ENCODE assay signal across 8 mouse cellular contexts in the genomic region with DNA sequence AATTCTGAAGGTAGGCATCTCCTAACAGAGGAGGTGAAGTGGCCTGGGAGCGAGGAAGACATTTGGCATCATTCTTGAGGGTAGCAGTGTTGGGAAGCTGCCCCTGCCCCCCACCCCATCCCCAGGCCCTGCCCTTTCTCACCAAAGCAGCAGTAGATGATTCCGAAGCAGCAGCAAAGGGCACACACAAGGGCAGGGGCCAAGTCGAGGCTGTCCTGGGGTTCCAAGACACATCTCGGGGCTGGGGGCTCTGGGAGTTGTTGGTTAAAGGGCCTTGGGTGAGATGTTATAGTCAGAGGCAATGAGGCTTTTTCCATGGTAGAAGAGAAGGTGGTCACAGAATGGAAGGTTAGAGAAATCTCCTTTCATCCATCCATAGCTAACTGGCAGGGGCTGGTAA. TPM values are rescaled to one million over a fixed set of nuclear protein-coding genes. Genes with fewer than 3 reads are reported as not detected.
DNase-seq lines count a peak whose midpoint lies in the region; ATAC-seq lines count a peak whose summit lies in the region.

No protein-coding gene starts in this region.

- no peak overlapping the region for H3K9ac ChIP-seq in liver, embryonic 11.5 days (ENCODE audit: low read depth, low read length)
- H3K9ac ChIP-seq in forebrain, embryonic 13.5 days = peak overlapping the region; percentile 88
- H3K9ac ChIP-seq in limb, embryonic 11.5 days (ENCODE audit: low read length) = peak overlapping the region; percentile 86; the same call in 1 of the 2 replicates
- H3K9ac ChIP-seq in neural tube, embryonic 14.5 days (replicated peaks; ENCODE audit: low read depth, low read length) = peak overlapping the region; percentile 82; the same call in 1 of the 2 replicates

- peaks cover 5% of the 10 kb centered on the region; the same call in 1 of the 2 replicates for H3K36me3 ChIP-seq in liver, embryonic 11.5 days (ENCODE audit: control insufficient read depth, insufficient read depth, low read length)
- peaks cover 51% of the 10 kb centered on the region for H3K36me3 ChIP-seq in forebrain, embryonic 13.5 days (ENCODE audit: poor library complexity, severe bottlenecking)
- H3K36me3 ChIP-seq in limb, embryonic 11.5 days (ENCODE audit: control insufficient read depth, insufficient read depth, low read length) = peaks cover 6% of the 10 kb centered on the region; the same call in 1 of the 2 replicates
- H3K36me3 ChIP-seq in neural tube, embryonic 14.5 days (ENCODE audit: control insufficient read depth, insufficient read depth, low read length) = peaks cover 9% of the 10 kb centered on the region; the same call in 1 of the 2 replicates

- no peak for DNase-seq in liver, embryonic 11.5 days (ENCODE audit: low spot score)
- no peak for DNase-seq in liver
- no peak for DNase-seq in limb, embryonic 11.5 days (ENCODE audit: low spot score)
- DNase-seq in adrenal gland, postnatal 4 days (ENCODE audit: low spot score in 2 of 2) = no peak
- no peak for DNase-seq in T-cell, adult 2 months (ENCODE audit: low spot score)
- DNase-seq in lung, postnatal 14 days = no peak

- H3K4me2 ChIP-seq in liver, embryonic 11.5 days = peak overlapping the region; percentile 65
- peak overlapping the region; percentile 78 for H3K4me2 ChIP-seq in forebrain, embryonic 13.5 days
- H3K4me2 ChIP-seq in limb, embryonic 11.5 days (ENCODE audit: low read depth, severe bottlenecking) = peak overlapping the region; percentile 69; the same call in 1 of the 2 replicates
- peak overlapping the region; percentile 57 for H3K4me2 ChIP-seq in neural tube, embryonic 14.5 days (ENCODE audit: low read depth, low read length)

- H3K27ac ChIP-seq in liver, embryonic 11.5 days (ENCODE audit: low read depth, low read length) = no peak overlapping the region
- H3K27ac ChIP-seq in forebrain, embryonic 13.5 days = no peak overlapping the region
- no peak overlapping the region for H3K27ac ChIP-seq in limb, embryonic 11.5 days (replicated peaks; ENCODE audit: low read depth, low read length)
- no peak overlapping the region for H3K27ac ChIP-seq in neural tube, embryonic 14.5 days (ENCODE audit: low read depth, low read length)

- H3K9me3 ChIP-seq in liver, embryonic 11.5 days (ENCODE audit: control insufficient read depth, low read length) = no peaks in the 10 kb centered on the region
- H3K9me3 ChIP-seq in forebrain, embryonic 13.5 days (replicated peaks) = no peaks in the 10 kb centered on the region
- no peaks in the 10 kb centered on the region for H3K9me3 ChIP-seq in limb, embryonic 11.5 days (ENCODE audit: control insufficient read depth, low read length)
- H3K9me3 ChIP-seq in neural tube, embryonic 14.5 days (ENCODE audit: control insufficient read depth, low read length) = no peaks in the 10 kb centered on the region

- no peak for ATAC-seq in liver, embryonic 11.5 days (replicated peaks; ENCODE audit: low FRiP score)
- ATAC-seq in forebrain, embryonic 13.5 days = no peak
- no peak for ATAC-seq in limb, embryonic 11.5 days (ENCODE audit: insufficient number of reproducible peaks, low FRiP score, low TSS enrichment, low read depth)
- ATAC-seq in neural tube, embryonic 14.5 days (ENCODE audit: low read depth) = no peak

- H3K27me3 ChIP-seq in liver, embryonic 11.5 days (replicated peaks; ENCODE audit: control insufficient read depth, insufficient read depth, low read length) = no peaks in the 10 kb centered on the region
- no peaks in the 10 kb centered on the region for H3K27me3 ChIP-seq in forebrain, embryonic 13.5 days
- H3K27me3 ChIP-seq in limb, embryonic 11.5 days (ENCODE audit: control insufficient read depth, insufficient read depth, low read length) = no peaks in the 10 kb centered on the region
- H3K27me3 ChIP-seq in neural tube, embryonic 14.5 days (ENCODE audit: control insufficient read depth, insufficient read depth, low read length) = no peaks in the 10 kb centered on the region; the same call in 1 of the 2 replicates

- WGBS in liver, embryonic 11.5 days = 60% methylated on average over 4 of the region's 4 CpGs
- 69% methylated on average over 4 of the region's 4 CpGs for WGBS in forebrain, embryonic 13.5 days
- 67% methylated on average over 4 of the region's 4 CpGs for WGBS in limb, embryonic 11.5 days
- WGBS in neural tube, embryonic 14.5 days = 71% methylated on average over 4 of the region's 4 CpGs

- H3K4me1 ChIP-seq in liver, embryonic 11.5 days (replicated peaks; ENCODE audit: control insufficient read depth, insufficient read depth, low read length) = peaks cover 26% of the 10 kb centered on the region
- peaks cover 39% of the 10 kb centered on the region for H3K4me1 ChIP-seq in forebrain, embryonic 13.5 days
- peaks cover 20% of the 10 kb centered on the region for H3K4me1 ChIP-seq in limb, embryonic 11.5 days (ENCODE audit: control insufficient read depth, insufficient read depth, low read length)
- peaks cover 29% of the 10 kb centered on the region for H3K4me1 ChIP-seq in neural tube, embryonic 14.5 days (ENCODE audit: control insufficient read depth, insufficient read depth, low read length)

- peak overlapping the region; percentile 69 for H3K4me3 ChIP-seq in liver, embryonic 11.5 days (ENCODE audit: low read depth, low read length)
- H3K4me3 ChIP-seq in forebrain, embryonic 13.5 days = peak overlapping the region; percentile 78
- H3K4me3 ChIP-seq in limb, embryonic 11.5 days (ENCODE audit: low read depth, low read length) = no peak overlapping the region; the same call in 1 of the 2 replicates
- H3K4me3 ChIP-seq in neural tube, embryonic 14.5 days (ENCODE audit: low read depth, low read length) = peak overlapping the region; percentile 78; the same call in 1 of the 2 replicates

RNA-seq across cellular contexts. Expression of a gene that starts 0.9 kb away (rescaled TPM):
- polyA plus RNA-seq in liver, embryonic 11.5 days (2014; fragmentation: Nextera tagmentation; extraction: Ambion mirVana) = 32.5 and 34.1 TPM in 2 replicates
- 52.2 and 55.9 TPM in 2 replicates for polyA plus RNA-seq in forebrain, embryonic 13.5 days (2015; fragmentation: Nextera tagmentation; extraction: Ambion mirVana)
- 33.3 and 37.8 TPM in 2 replicates for polyA plus RNA-seq in limb, embryonic 11.5 days (2014; fragmentation: Nextera tagmentation; extraction: Ambion mirVana)
- polyA plus RNA-seq in neural tube, embryonic 14.5 days (2014; fragmentation: Nextera tagmentation; extraction: Ambion mirVana) = 35.6 and 42.1 TPM in 2 replicates
- total RNA-seq in adrenal gland, postnatal 4 days (2021) = 10 to 100 TPM; 76.6 to 80.8 TPM

RNA-seq across cellular contexts. Expression of a gene that starts 1.2 kb away (rescaled TPM):
- polyA plus RNA-seq in liver, embryonic 11.5 days (2014; fragmentation: Nextera tagmentation; extraction: Ambion mirVana) = 8.1 and 8.8 TPM in 2 replicates
- polyA plus RNA-seq in forebrain, embryonic 13.5 days (2015; fragmentation: Nextera tagmentation; extraction: Ambion mirVana) = 14.9 and 16.3 TPM in 2 replicates
- polyA plus RNA-seq in limb, embryonic 11.5 days (2014; fragmentation: Nextera tagmentation; extraction: Ambion mirVana) = 18.9 and 22.2 TPM in 2 replicates
- 13.9 and 16.6 TPM in 2 replicates for polyA plus RNA-seq in neural tube, embryonic 14.5 days (2014; fragmentation: Nextera tagmentation; extraction: Ambion mirVana)
- total RNA-seq in adrenal gland, postnatal 4 days (2021) = 10 to 100 TPM; 18.0 to 19.5 TPM

RNA-seq across cellular contexts. Expression of a gene that starts 12.2 kb away (rescaled TPM):
- 9.2 and 10.2 TPM in 2 replicates for polyA plus RNA-seq in liver, embryonic 11.5 days (2014; fragmentation: Nextera tagmentation; extraction: Ambion mirVana)
- polyA plus RNA-seq in forebrain, embryonic 13.5 days (2015; fragmentation: Nextera tagmentation; extraction: Ambion mirVana) = 0.35 and 0.38 TPM in 2 replicates
- 0.35 and 0.55 TPM in 2 replicates for polyA plus RNA-seq in limb, embryonic 11.5 days (2014; fragmentation: Nextera tagmentation; extraction: Ambion mirVana)
- 0.70 and 0.71 TPM in 2 replicates for polyA plus RNA-seq in neural tube, embryonic 14.5 days (2014; fragmentation: Nextera tagmentation; extraction: Ambion mirVana)
- total RNA-seq in adrenal gland, postnatal 4 days (2021) = 10 to 100 TPM; 23.8 to 29.2 TPM

RNA-seq across cellular contexts. Expression of a gene that starts 14.2 kb away (rescaled TPM):
- polyA plus RNA-seq in liver, embryonic 11.5 days (2014; fragmentation: Nextera tagmentation; extraction: Ambion mirVana) = 229 and 250 TPM in 2 replicates
- polyA plus RNA-seq in forebrain, embryonic 13.5 days (2015; fragmentation: Nextera tagmentation; extraction: Ambion mirVana) = 244 and 278 TPM in 2 replicates
- 285 and 295 TPM in 2 replicates for polyA plus RNA-seq in limb, embryonic 11.5 days (2014; fragmentation: Nextera tagmentation; extraction: Ambion mirVana)
- polyA plus RNA-seq in neural tube, embryonic 14.5 days (2014; fragmentation: Nextera tagmentation; extraction: Ambion mirVana) = 146 and 168 TPM in 2 replicates
- 10 to 100 TPM; 52.2 to 64.4 TPM for total RNA-seq in adrenal gland, postnatal 4 days (2021)

RNA-seq across cellular contexts. Expression of a gene that starts 18.5 kb away (rescaled TPM):
- 114 and 116 TPM in 2 replicates for polyA plus RNA-seq in liver, embryonic 11.5 days (2014; fragmentation: Nextera tagmentation; extraction: Ambion mirVana)
- polyA plus RNA-seq in forebrain, embryonic 13.5 days (2015; fragmentation: Nextera tagmentation; extraction: Ambion mirVana) = 46.5 and 51.1 TPM in 2 replicates
- polyA plus RNA-seq in limb, embryonic 11.5 days (2014; fragmentation: Nextera tagmentation; extraction: Ambion mirVana) = 51.8 and 54.5 TPM in 2 replicates
- polyA plus RNA-seq in neural tube, embryonic 14.5 days (2014; fragmentation: Nextera tagmentation; extraction: Ambion mirVana) = 21.2 and 21.9 TPM in 2 replicates
- 10 to 100 TPM; 31.6 to 32.4 TPM for total RNA-seq in adrenal gland, postnatal 4 days (2021)
